In the genomic region with DNA sequence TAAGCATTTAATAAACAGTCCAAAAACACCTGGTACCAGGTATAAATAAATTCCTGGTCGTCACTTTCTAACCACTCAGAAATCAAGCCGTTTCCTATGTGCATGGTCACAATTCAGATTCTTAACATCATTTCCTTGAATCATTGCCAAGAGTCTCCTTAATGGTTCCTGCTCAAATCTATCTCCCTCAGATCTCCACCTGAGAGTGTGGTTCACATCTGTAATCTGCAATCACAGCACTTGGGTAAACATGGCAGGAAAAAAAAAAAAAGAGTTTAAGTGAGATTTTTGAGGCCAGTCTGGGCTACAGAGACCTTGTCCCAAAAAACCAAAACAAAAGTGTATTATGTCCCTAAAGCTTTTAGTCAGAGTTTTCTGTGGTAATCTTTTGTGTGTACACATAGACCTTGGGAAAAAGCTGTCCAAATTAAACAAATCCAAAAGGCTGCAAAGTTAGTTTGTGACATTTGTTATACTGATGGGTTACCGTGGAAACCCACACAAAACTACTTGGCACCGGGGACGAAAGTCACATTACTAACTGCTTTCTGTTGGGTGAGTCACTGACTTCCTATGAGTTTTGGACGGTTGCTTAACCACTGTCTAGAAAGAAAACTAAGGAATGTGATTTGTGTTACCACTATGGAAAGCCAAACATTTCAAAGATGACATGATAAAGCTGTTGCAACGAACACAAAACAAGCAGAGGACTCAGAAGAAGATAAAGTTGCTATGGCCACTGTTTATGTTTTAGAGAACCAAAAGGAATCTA, we compare ENCODE assay signal across 10 mouse cellular contexts. TPM values are rescaled to one million over a fixed set of nuclear protein-coding genes. Genes with fewer than 3 reads are reported as not detected.
DNase-seq lines count a peak whose midpoint lies in the region; ATAC-seq and TF ChIP-seq lines count a peak whose summit lies in the region.
"Had no signal": no experiment of that assay in that cellular context is flagged by ENCODE, and none has a peak within 500 bp of the region (broad histone marks: within the 10 kb centered on the region; RNA-seq: fewer than 3 reads in every experiment).

No protein-coding gene starts in this region.

- no peak overlapping the region for H3K4me3 ChIP-seq in hindbrain, embryonic 15.5 days
- no peak overlapping the region for H3K4me3 ChIP-seq in hindbrain, embryonic 13.5 days
- H3K4me3 ChIP-seq in heart, embryonic 12.5 days = no peak overlapping the region
- H3K4me3 ChIP-seq in lung, postnatal 0 days (ENCODE audit: low read depth, low read length) = no peak overlapping the region
- H3K4me3 ChIP-seq: hindbrain, embryonic 12.5 days; neural tube, embryonic 12.5 days had no signal

- H3K4me1 ChIP-seq in hindbrain, embryonic 15.5 days (replicated peaks) = 0 out of 2 replicates have a peak, but pooled peaks cover 6% of the 10 kb centered on the region
- peaks cover 3% of the 10 kb centered on the region; the same call in 1 of the 2 replicates for H3K4me1 ChIP-seq in hindbrain, embryonic 13.5 days (replicated peaks)
- H3K4me1 ChIP-seq in heart, embryonic 12.5 days (replicated peaks) = peaks cover 14% of the 10 kb centered on the region
- peaks cover 6% of the 10 kb centered on the region; the same call in 1 of the 2 replicates for H3K4me1 ChIP-seq in lung, postnatal 0 days (ENCODE audit: insufficient read depth, low read depth, low read length)
- H3K4me1 ChIP-seq: neural tube, embryonic 12.5 days had no signal

- peak; percentile 91 for TF ChIP-seq EP300 in lung, postnatal 0 days (IDR thresholded peaks at IDR 0.05)

- 0 out of 2 replicates have a peak overlapping the region, but pooled peaks have one; percentile 2 for H3K27ac ChIP-seq in hindbrain, embryonic 15.5 days (replicated peaks)
- H3K27ac ChIP-seq in hindbrain, embryonic 13.5 days = no peak overlapping the region
- H3K27ac ChIP-seq in heart, embryonic 12.5 days (ENCODE audit: poor library complexity, severe bottlenecking) = no peak overlapping the region
- 0 out of 2 replicates have a peak overlapping the region, but pooled peaks have one; percentile 39 for H3K27ac ChIP-seq in lung, postnatal 0 days (ENCODE audit: low read length)
- H3K27ac ChIP-seq: hindbrain, embryonic 12.5 days; neural tube, embryonic 12.5 days had no signal

- ATAC-seq in hindbrain, embryonic 15.5 days (ENCODE audit: low FRiP score, low read depth) = no peak
- ATAC-seq in hindbrain, embryonic 13.5 days (ENCODE audit: low FRiP score) = no peak
- ATAC-seq in heart, embryonic 12.5 days (ENCODE audit: insufficient number of reproducible peaks, low FRiP score) = 0 out of 2 replicates have a peak, but pooled peaks have one; percentile 18
- peak; percentile 95 for ATAC-seq in lung, postnatal 0 days

- WGBS in hindbrain, embryonic 15.5 days = 54% methylated on average over 7 of the region's 7 CpGs
- WGBS in hindbrain, embryonic 13.5 days = 58% methylated on average over 7 of the region's 7 CpGs
- 45% methylated on average over 7 of the region's 7 CpGs for WGBS in heart, embryonic 12.5 days
- under 1% methylated on average over 7 of the region's 7 CpGs for WGBS in lung, postnatal 0 days

- H3K36me3 ChIP-seq in hindbrain, embryonic 15.5 days = no peaks in the 10 kb centered on the region
- no peaks in the 10 kb centered on the region for H3K36me3 ChIP-seq in hindbrain, embryonic 13.5 days
- H3K36me3 ChIP-seq in heart, embryonic 12.5 days = no peaks in the 10 kb centered on the region
- no peaks in the 10 kb centered on the region for H3K36me3 ChIP-seq in lung, postnatal 0 days (ENCODE audit: insufficient read depth, low read length)
- H3K36me3 ChIP-seq: hindbrain, embryonic 12.5 days; neural tube, embryonic 12.5 days had no signal

- DNase-seq in MN1 (ENCODE audit: low spot score) = peak; percentile 41
- peak; percentile 97 for DNase-seq in lung, postnatal 0 days (ENCODE audit: low spot score)
- DNase-seq in right cerebral cortex, adult 18-20 months = no peak
- no peak for DNase-seq in thymus, postnatal 4 days
- no peak for DNase-seq in embryo, embryonic 10.5 days (ENCODE audit: low spot score)

- no peaks in the 10 kb centered on the region for H3K27me3 ChIP-seq in hindbrain, embryonic 15.5 days
- no peaks in the 10 kb centered on the region for H3K27me3 ChIP-seq in hindbrain, embryonic 13.5 days
- H3K27me3 ChIP-seq in heart, embryonic 12.5 days (replicated peaks) = no peaks in the 10 kb centered on the region
- H3K27me3 ChIP-seq in lung, postnatal 0 days (replicated peaks; ENCODE audit: insufficient read depth, low read length) = no peaks in the 10 kb centered on the region
- H3K27me3 ChIP-seq: hindbrain, embryonic 12.5 days; neural tube, embryonic 12.5 days had no signal

- no peak for TF ChIP-seq CTCF in lung, postnatal 0 days (IDR thresholded peaks at IDR 0.05)

- H3K4me2 ChIP-seq in hindbrain, embryonic 15.5 days = no peak overlapping the region
- no peak overlapping the region for H3K4me2 ChIP-seq in hindbrain, embryonic 13.5 days
- no peak overlapping the region for H3K4me2 ChIP-seq in heart, embryonic 12.5 days
- peak overlapping the region; percentile 27; the same call in 1 of the 2 replicates for H3K4me2 ChIP-seq in lung, postnatal 0 days (replicated peaks; ENCODE audit: low read depth, low read length)
- H3K4me2 ChIP-seq: hindbrain, embryonic 12.5 days; neural tube, embryonic 12.5 days had no signal

- H3K9ac ChIP-seq in hindbrain, embryonic 15.5 days = no peak overlapping the region
- H3K9ac ChIP-seq in hindbrain, embryonic 13.5 days = no peak overlapping the region
- no peak overlapping the region for H3K9ac ChIP-seq in heart, embryonic 12.5 days
- H3K9ac ChIP-seq in lung, postnatal 0 days (replicated peaks; ENCODE audit: low read depth) = no peak overlapping the region
- H3K9ac ChIP-seq: hindbrain, embryonic 12.5 days; neural tube, embryonic 12.5 days had no signal

- no peaks in the 10 kb centered on the region for H3K9me3 ChIP-seq in hindbrain, embryonic 15.5 days
- no peaks in the 10 kb centered on the region for H3K9me3 ChIP-seq in hindbrain, embryonic 13.5 days
- no peaks in the 10 kb centered on the region for H3K9me3 ChIP-seq in heart, embryonic 12.5 days (replicated peaks)
- no peaks in the 10 kb centered on the region for H3K9me3 ChIP-seq in lung, postnatal 0 days (ENCODE audit: low read length)
- H3K9me3 ChIP-seq: hindbrain, embryonic 12.5 days; neural tube, embryonic 12.5 days had no signal

RNA-seq across cellular contexts. Expression of a gene that starts 16.7 kb away (rescaled TPM):
- polyA plus RNA-seq in hindbrain, embryonic 15.5 days (2015; fragmentation: Nextera tagmentation; extraction: Ambion mirVana) = 25.1 and 25.6 TPM in 2 replicates
- 10.0 and 10.1 TPM in 2 replicates for polyA plus RNA-seq in hindbrain, embryonic 13.5 days (2015; fragmentation: Nextera tagmentation; extraction: Ambion mirVana)
- 7.4 and 8.3 TPM in 2 replicates for polyA plus RNA-seq in heart, embryonic 12.5 days (2016; fragmentation: Nextera tagmentation; extraction: Ambion mirVana)
- polyA plus RNA-seq in lung, postnatal 0 days (2015; fragmentation: Nextera tagmentation; extraction: Ambion mirVana) = 13.2 and 13.7 TPM in 2 replicates

Comparison
In these comparisons a context has a peak if more than half of its experiments do, and no peak if none do; other contexts are left out.
1. H3K27ac ChIP-seq: peak in hindbrain, embryonic 15.5 days (single experiment) and lung, postnatal 0 days (single experiment); none in hindbrain, embryonic 13.5 days (single experiment) and heart, embryonic 12.5 days (single experiment).
2. ATAC-seq: peak in heart, embryonic 12.5 days (single experiment) and lung, postnatal 0 days (single experiment); none in hindbrain, embryonic 15.5 days (single experiment) and hindbrain, embryonic 13.5 days (single experiment).
3. DNase-seq: peak in MN1 (single experiment) and lung, postnatal 0 days (single experiment); none in right cerebral cortex, adult 18-20 months (single experiment), thymus, postnatal 4 days (single experiment) and embryo, embryonic 10.5 days (single experiment).